Mouse (Mus musculus): Measurements from ENCODE around the gene C2cd4a. TPM values are rescaled to one million over a fixed set of nuclear protein-coding genes. Genes with fewer than 3 reads are reported as not detected.
A peak's percentile ranks its signal among the peaks of the same experiment; 100 is the strongest.

C2cd4a gene
- 0.11 and 0.18 TPM in 2 replicates for polyA plus RNA-seq (2015; fragmentation: Nextera tagmentation; extraction: Ambion mirVana)

DNA sequence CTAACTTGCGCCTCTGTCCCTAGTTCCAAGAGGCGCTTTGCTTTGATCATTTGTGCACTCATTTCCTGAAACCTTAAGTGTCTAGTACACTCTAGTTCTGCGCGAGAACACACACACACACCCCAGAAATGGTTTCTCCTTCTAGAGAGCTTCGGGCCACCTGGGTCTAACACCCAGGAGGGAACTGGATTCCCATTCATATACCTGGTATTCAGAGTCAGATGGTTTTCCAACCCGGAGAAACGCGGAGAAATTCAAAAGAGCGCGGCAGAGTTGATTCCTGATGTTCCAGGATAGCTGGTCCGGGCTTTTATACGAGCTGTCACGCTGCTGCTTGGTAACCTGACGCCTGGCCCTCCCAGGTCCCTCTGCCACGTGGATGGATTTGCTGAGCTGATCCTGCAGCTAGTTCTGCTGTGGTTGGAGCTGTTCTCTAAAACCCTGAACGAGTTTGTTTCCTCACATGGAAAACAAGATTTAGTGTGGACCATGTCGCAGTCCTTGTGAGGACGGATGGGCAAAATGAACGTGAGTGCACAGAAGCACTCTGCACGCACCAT, at the start of gene C2cd4a:
Gene C2cd4a, minus strand, starts transcription at position 285 of the 560 bp plus-strand sequence.
- Histone ChIP-seq H3K27me3 (peaks cover 55% of the 10 kb centered on the region), H3K36me3 (no peaks in the 10 kb centered on the region), H3K4me3 (peak within 1 kb of the TSS; percentile 63), H3K4me2 (replicated peaks) (peak within 1 kb of the TSS; percentile 88), H3K4me1 (peaks cover 23% of the 10 kb centered on the region), H3K9ac (replicated peaks) (peak within 1 kb of the TSS; percentile 42), H3K27ac (replicated peaks) (no peak within 1 kb of the TSS), H3K9me3 (no peaks in the 10 kb centered on the region)
- 2% methylated on average over 20 of the region's 20 CpGs for WGBS
- no peak for ATAC-seq (replicated peaks)

GRCm38 (mm10) chr9:67878197-67878769, 46.2 kb upstream of the C2cd4a start:
- Histone ChIP-seq H3K4me1 (no peaks in the 10 kb centered on the region), H3K27me3 (no peaks in the 10 kb centered on the region), H3K9ac (replicated peaks) (no peak overlapping the region), H3K4me3 (no peak overlapping the region), H3K27ac (replicated peaks) (no peak overlapping the region), H3K9me3 (no peaks in the 10 kb centered on the region), H3K4me2 (replicated peaks) (no peak overlapping the region), H3K36me3 (peaks cover 2% of the 10 kb centered on the region; the same call in 1 of the 2 replicates)
- ATAC-seq (replicated peaks), result no peak
- WGBS, result 96% methylated on average over 11 of the region's 11 CpGs

DNA sequence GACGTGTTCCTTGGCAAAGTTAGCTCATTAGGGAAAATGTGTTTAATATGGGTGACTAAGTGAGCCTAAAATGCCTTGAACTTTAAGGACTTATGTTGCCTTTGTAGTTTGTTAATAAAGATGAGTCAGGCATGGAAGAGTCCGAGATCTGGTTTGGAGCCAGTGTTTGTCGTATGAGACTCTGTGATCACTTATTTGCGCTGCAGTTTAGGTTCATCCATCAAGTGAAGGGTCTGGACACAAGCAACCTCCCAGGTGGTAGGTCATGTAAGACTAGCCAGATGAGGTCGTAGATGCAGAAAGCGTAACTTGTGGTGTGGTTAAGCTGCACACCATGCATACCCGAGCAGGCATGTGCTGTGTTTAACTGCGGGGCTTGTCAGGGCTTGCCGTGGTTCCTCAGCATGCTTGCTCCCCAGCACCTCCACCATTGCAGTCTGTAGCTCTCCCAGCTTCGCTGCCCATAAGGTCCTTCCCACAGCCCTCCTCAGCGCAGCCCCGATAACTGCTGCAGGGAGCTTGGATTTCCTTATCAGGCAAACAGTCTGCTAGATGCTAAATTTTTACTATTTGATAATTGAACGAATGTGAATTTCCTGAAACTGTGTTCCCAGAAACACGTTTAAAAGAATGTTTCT, 45.1 kb upstream of the C2cd4a start:
- no peak overlapping the region for H3K27ac ChIP-seq (replicated peaks)
- H3K9me3 ChIP-seq, result no peaks in the 10 kb centered on the region
- H3K27me3 ChIP-seq, result no peaks in the 10 kb centered on the region
- H3K4me2 ChIP-seq (replicated peaks), result no peak overlapping the region
- no peak for ATAC-seq (replicated peaks)
- no peaks in the 10 kb centered on the region for H3K4me1 ChIP-seq
- H3K36me3 ChIP-seq, result peaks cover 2% of the 10 kb centered on the region; the same call in 1 of the 2 replicates
- no peak overlapping the region for H3K4me3 ChIP-seq
- no peak overlapping the region for H3K9ac ChIP-seq (replicated peaks)
- WGBS, result 66% methylated on average over 14 of the region's 14 CpGs

GRCm38 (mm10) chr9:67875337-67875736, 43.2 kb upstream of the C2cd4a start:
- H3K36me3 ChIP-seq, result no peaks in the 10 kb centered on the region
- WGBS, result 59% methylated on average over 2 of the region's 2 CpGs
- H3K4me1 ChIP-seq, result no peaks in the 10 kb centered on the region
- no peaks in the 10 kb centered on the region for H3K9me3 ChIP-seq
- no peak for ATAC-seq (replicated peaks)
- H3K27me3 ChIP-seq, result no peaks in the 10 kb centered on the region
- H3K4me3 ChIP-seq, result no peak overlapping the region
- no peak overlapping the region for H3K4me2 ChIP-seq (replicated peaks)
- H3K9ac ChIP-seq (replicated peaks), result no peak overlapping the region
- no peak overlapping the region for H3K27ac ChIP-seq (replicated peaks)

GRCm38 (mm10) chr9:67874522-67875222, 42.5 kb upstream of the C2cd4a start:
- H3K27me3 ChIP-seq, result no peaks in the 10 kb centered on the region
- WGBS, result 83% methylated on average over 7 of the region's 7 CpGs
- no peak overlapping the region for H3K4me2 ChIP-seq (replicated peaks)
- H3K9me3 ChIP-seq, result no peaks in the 10 kb centered on the region
- no peak overlapping the region for H3K9ac ChIP-seq (replicated peaks)
- no peaks in the 10 kb centered on the region for H3K36me3 ChIP-seq
- H3K27ac ChIP-seq (replicated peaks), result no peak overlapping the region
- H3K4me3 ChIP-seq, result no peak overlapping the region
- no peaks in the 10 kb centered on the region for H3K4me1 ChIP-seq
- ATAC-seq (replicated peaks), result no peak

DNA sequence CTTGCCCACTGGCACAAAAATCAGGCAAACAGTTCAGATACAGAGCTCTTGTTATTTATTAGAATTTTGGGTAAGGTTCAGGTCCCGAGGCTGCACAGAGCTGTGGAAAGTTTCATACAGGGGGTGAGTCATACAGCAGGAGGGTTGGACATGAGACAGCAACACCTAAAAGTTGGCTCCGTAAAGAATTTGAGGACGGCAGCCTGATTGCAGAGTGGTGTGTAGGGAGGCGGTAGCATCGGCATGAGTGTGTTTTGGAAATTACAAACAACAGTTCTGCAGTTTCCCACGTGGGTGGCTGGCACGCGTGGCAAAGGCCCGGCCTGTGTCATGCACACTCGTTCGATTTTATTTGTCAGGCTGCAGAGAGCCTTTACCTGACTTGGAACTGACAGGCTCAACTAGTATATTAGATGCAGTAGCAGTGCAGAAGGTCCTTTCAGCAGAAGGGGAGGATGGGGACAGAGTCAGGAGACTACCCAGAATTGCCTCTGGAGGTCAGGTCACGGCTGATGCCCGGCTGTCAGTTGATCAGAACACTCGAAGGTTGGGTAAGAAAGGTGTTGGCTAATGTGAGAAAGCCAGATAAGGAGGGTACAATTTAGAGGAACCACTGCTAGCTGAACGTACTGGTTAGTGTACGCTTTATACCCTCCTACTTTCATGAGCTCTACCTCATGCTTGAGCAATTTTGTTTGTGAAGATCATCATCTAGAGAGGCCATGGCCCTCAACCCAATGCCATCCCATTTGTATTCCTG, 37.7 kb upstream of the C2cd4a start:
- no peak overlapping the region for H3K27ac ChIP-seq (replicated peaks)
- no peak overlapping the region for H3K9ac ChIP-seq (replicated peaks)
- no peak overlapping the region for H3K4me3 ChIP-seq
- no peak overlapping the region for H3K4me2 ChIP-seq (replicated peaks)
- no peak for ATAC-seq (replicated peaks)
- H3K9me3 ChIP-seq, result no peaks in the 10 kb centered on the region
- no peaks in the 10 kb centered on the region for H3K36me3 ChIP-seq
- H3K4me1 ChIP-seq, result no peaks in the 10 kb centered on the region
- no peaks in the 10 kb centered on the region for H3K27me3 ChIP-seq
- 90% methylated on average over 16 of the region's 16 CpGs for WGBS

GRCm38 (mm10) chr9:67867411-67867810, 35.3 kb upstream of the C2cd4a start:
- Histone ChIP-seq H3K4me2 (replicated peaks) (no peak overlapping the region), H3K9ac (replicated peaks) (no peak overlapping the region), H3K27me3 (no peaks in the 10 kb centered on the region), H3K36me3 (no peaks in the 10 kb centered on the region), H3K4me1 (no peaks in the 10 kb centered on the region), H3K4me3 (no peak overlapping the region), H3K9me3 (no peaks in the 10 kb centered on the region), H3K27ac (replicated peaks) (no peak overlapping the region)
- ATAC-seq (replicated peaks), result no peak
- WGBS, result 74% methylated on average over 6 of the region's 6 CpGs

- Histone ChIP-seq H3K4me3 (no peak overlapping the region), H3K4me2 (replicated peaks) (no peak overlapping the region), H3K27ac (replicated peaks) (no peak overlapping the region), H3K9me3 (no peaks in the 10 kb centered on the region), H3K36me3 (no peaks in the 10 kb centered on the region), H3K4me1 (no peaks in the 10 kb centered on the region), H3K27me3 (no peaks in the 10 kb centered on the region), H3K9ac (replicated peaks) (no peak overlapping the region)
- 77% methylated on average over 7 of the region's 7 CpGs for WGBS
- no peak for ATAC-seq (replicated peaks)
Observed at GRCm38 (mm10) chr9:67865411-67865810, 33.3 kb upstream of the C2cd4a start.

GRCm38 (mm10) chr9:67864011-67864410, 31.9 kb upstream of the C2cd4a start:
- H3K36me3 ChIP-seq, result no peaks in the 10 kb centered on the region
- no peak overlapping the region for H3K9ac ChIP-seq (replicated peaks)
- H3K4me2 ChIP-seq (replicated peaks), result no peak overlapping the region
- H3K27ac ChIP-seq (replicated peaks), result no peak overlapping the region
- H3K9me3 ChIP-seq, result no peaks in the 10 kb centered on the region
- H3K27me3 ChIP-seq, result no peaks in the 10 kb centered on the region
- WGBS, result 38% methylated on average over 4 of the region's 4 CpGs
- H3K4me1 ChIP-seq, result no peaks in the 10 kb centered on the region
- no peak for ATAC-seq (replicated peaks)
- no peak overlapping the region for H3K4me3 ChIP-seq

DNA sequence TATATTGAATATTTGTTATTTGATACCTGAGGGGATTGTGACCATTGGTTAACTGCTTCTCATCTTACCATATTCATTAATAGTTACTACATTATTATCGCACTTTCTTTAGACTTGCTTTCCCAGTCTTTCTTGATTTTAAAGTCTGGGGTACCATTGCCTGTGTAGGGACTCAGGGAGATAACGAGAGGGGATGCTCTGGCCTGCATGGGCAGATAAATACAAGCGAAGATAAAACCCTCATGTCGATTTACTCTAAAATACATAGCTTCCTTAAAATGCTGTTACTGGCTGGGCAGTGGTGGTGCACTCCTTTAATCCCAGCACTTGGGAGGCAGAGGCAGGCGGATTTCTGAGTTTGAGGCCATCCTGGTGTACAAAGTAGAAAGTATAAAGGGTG, 31.2 kb upstream of the C2cd4a start:
- no peak for ATAC-seq (replicated peaks)
- no peaks in the 10 kb centered on the region for H3K36me3 ChIP-seq
- H3K4me2 ChIP-seq (replicated peaks), result no peak overlapping the region
- WGBS, result 86% methylated on average over 5 of the region's 5 CpGs
- H3K4me1 ChIP-seq, result no peaks in the 10 kb centered on the region
- H3K4me3 ChIP-seq, result no peak overlapping the region
- H3K27ac ChIP-seq (replicated peaks), result no peak overlapping the region
- H3K9me3 ChIP-seq, result no peaks in the 10 kb centered on the region
- H3K9ac ChIP-seq (replicated peaks), result no peak overlapping the region
- H3K27me3 ChIP-seq, result no peaks in the 10 kb centered on the region

GRCm38 (mm10) chr9:67860273-67860672, 28.1 kb upstream of the C2cd4a start:
- Histone ChIP-seq H3K36me3 (peaks cover 4% of the 10 kb centered on the region; the same call in 1 of the 2 replicates), H3K27ac (replicated peaks) (no peak overlapping the region), H3K9ac (replicated peaks) (no peak overlapping the region), H3K27me3 (no peaks in the 10 kb centered on the region), H3K9me3 (no peaks in the 10 kb centered on the region), H3K4me2 (replicated peaks) (no peak overlapping the region), H3K4me1 (no peaks in the 10 kb centered on the region), H3K4me3 (no peak overlapping the region)
- whole genome bisulfite sequencing, result 89% methylated on average over 2 of the region's 2 CpGs
- no peak for ATAC-seq (replicated peaks)

GRCm38 (mm10) chr9:67851150-67851549, 19.0 kb upstream of the C2cd4a start:
- WGBS, result 92% methylated on average over 4 of the region's 4 CpGs
- Histone ChIP-seq H3K36me3 (peaks cover 4% of the 10 kb centered on the region; the same call in 1 of the 2 replicates), H3K4me2 (replicated peaks) (no peak overlapping the region), H3K4me1 (no peaks in the 10 kb centered on the region), H3K9ac (replicated peaks) (no peak overlapping the region), H3K27ac (replicated peaks) (no peak overlapping the region), H3K9me3 (no peaks in the 10 kb centered on the region), H3K4me3 (no peak overlapping the region), H3K27me3 (no peaks in the 10 kb centered on the region)
- ATAC-seq (replicated peaks), result no peak
